In the genomic region with DNA sequence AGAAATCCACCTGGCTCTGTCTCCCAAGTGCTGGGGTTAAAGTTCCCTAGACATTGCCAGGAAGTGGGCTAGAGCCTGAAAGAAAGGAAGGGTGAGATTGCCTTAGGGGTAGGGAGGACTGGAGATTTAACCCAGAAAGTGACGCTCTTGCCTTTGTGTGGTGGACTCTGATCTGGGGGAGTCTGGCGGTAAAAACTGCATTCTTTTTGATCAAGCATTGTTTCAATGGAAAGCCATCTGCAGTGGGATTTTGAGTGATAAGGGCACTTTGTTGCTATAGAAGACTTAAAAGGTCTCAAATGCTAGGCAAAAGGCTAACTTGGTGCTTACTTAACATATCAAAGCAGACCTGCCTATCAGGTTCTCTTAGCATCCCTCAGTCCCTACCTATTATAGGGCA, we compare ENCODE assay signal across 24 mouse cellular contexts. TPM values are rescaled to one million over a fixed set of nuclear protein-coding genes. Genes with fewer than 3 reads are reported as not detected.
DNase-seq lines count a peak whose midpoint lies in the region; ATAC-seq and TF ChIP-seq lines count a peak whose summit lies in the region.
"Had no signal": no experiment of that assay in that cellular context is flagged by ENCODE, and none has a peak within 500 bp of the region (broad histone marks: within the 10 kb centered on the region; RNA-seq: fewer than 3 reads in every experiment).

No protein-coding gene starts in this region.

- peaks cover 4% of the 10 kb centered on the region for H3K4me1 ChIP-seq in ES-Bruce4 (ENCODE audit: control insufficient read depth, insufficient read depth, low read length)
- H3K4me1 ChIP-seq in kidney, embryonic 16.5 days (ENCODE audit: insufficient read depth, low read length) = 0 out of 2 replicates have a peak, but pooled peaks cover 4% of the 10 kb centered on the region
- H3K4me1 ChIP-seq: embryonic facial prominence, embryonic 12.5 days; forebrain, embryonic 13.5 days; forebrain, embryonic 15.5 days had no signal

- no peak for TF ChIP-seq EP300 in ES-Bruce4 (IDR thresholded peaks at IDR 0.05; ENCODE audit: insufficient read depth, low read depth, low read length)

- H3K9me3 ChIP-seq in ES-Bruce4 (replicated peaks; ENCODE audit: control insufficient read depth, insufficient read depth, low read length, poor library complexity, severe bottlenecking) = no peaks in the 10 kb centered on the region
- no peaks in the 10 kb centered on the region for H3K9me3 ChIP-seq in kidney, embryonic 16.5 days (ENCODE audit: low read length)
- H3K9me3 ChIP-seq: embryonic facial prominence, embryonic 10.5 days; embryonic facial prominence, embryonic 12.5 days; forebrain, embryonic 13.5 days; forebrain, embryonic 15.5 days; G1E had no signal

- H3K4me2 ChIP-seq in kidney, embryonic 16.5 days (replicated peaks; ENCODE audit: low read depth, low read length) = no peak overlapping the region
- H3K4me2 ChIP-seq: embryonic facial prominence, embryonic 12.5 days; forebrain, embryonic 13.5 days; forebrain, embryonic 15.5 days had no signal

- no peak overlapping the region for H3K4me3 ChIP-seq in ES-Bruce4 (ENCODE audit: low read depth, low read length)
- no peak overlapping the region for H3K4me3 ChIP-seq in kidney, embryonic 16.5 days (ENCODE audit: low read length)
- H3K4me3 ChIP-seq: embryonic facial prominence, embryonic 10.5 days; embryonic facial prominence, embryonic 12.5 days; forebrain, embryonic 13.5 days; forebrain, embryonic 15.5 days had no signal

- no peak overlapping the region for H3K9ac ChIP-seq in ES-Bruce4 (ENCODE audit: low read depth, poor library complexity, severe bottlenecking)
- no peak overlapping the region for H3K9ac ChIP-seq in kidney, embryonic 16.5 days (replicated peaks; ENCODE audit: low read length)
- H3K9ac ChIP-seq: embryonic facial prominence, embryonic 12.5 days; forebrain, embryonic 13.5 days; forebrain, embryonic 15.5 days; forebrain, postnatal 0 days had no signal

- H3K27me3 ChIP-seq in ES-Bruce4 (ENCODE audit: control insufficient read depth, insufficient read depth, low read length, poor library complexity, severe bottlenecking) = no peaks in the 10 kb centered on the region
- H3K27me3 ChIP-seq in kidney, embryonic 16.5 days (ENCODE audit: insufficient read depth, low read length) = no peaks in the 10 kb centered on the region
- H3K27me3 ChIP-seq: embryonic facial prominence, embryonic 12.5 days; forebrain, embryonic 15.5 days; Patski had no signal

- TF ChIP-seq POLR2A in ES-Bruce4 (IDR thresholded peaks at IDR 0.05; ENCODE audit: insufficient read depth, low read length) = no peak

- ATAC-seq in kidney, embryonic 16.5 days (ENCODE audit: low FRiP score, low TSS enrichment) = no peak
- ATAC-seq: forebrain, embryonic 13.5 days; forebrain, embryonic 15.5 days; forebrain, postnatal 0 days; Patski had no signal

- H3K27ac ChIP-seq in ES-Bruce4 (ENCODE audit: insufficient read depth, low read length) = peak overlapping the region; percentile 58
- H3K27ac ChIP-seq in kidney, embryonic 16.5 days (ENCODE audit: low read length) = no peak overlapping the region
- H3K27ac ChIP-seq: embryonic facial prominence, embryonic 10.5 days; embryonic facial prominence, embryonic 12.5 days; forebrain, embryonic 13.5 days; forebrain, embryonic 15.5 days had no signal

- no peaks in the 10 kb centered on the region for H3K36me3 ChIP-seq in ES-Bruce4 (ENCODE audit: control insufficient read depth, insufficient read depth, low read length, poor library complexity, severe bottlenecking)
- H3K36me3 ChIP-seq in kidney, embryonic 16.5 days (ENCODE audit: insufficient read depth, low read length) = no peaks in the 10 kb centered on the region
- H3K36me3 ChIP-seq: embryonic facial prominence, embryonic 10.5 days; embryonic facial prominence, embryonic 12.5 days; forebrain, embryonic 15.5 days; G1E had no signal

- DNase-seq in ES-CJ7 (ENCODE audit: low read depth, low spot score) (peak; percentile 53), R1 (ENCODE audit: low read depth, low spot score) (peak; percentile 65), ZHBTc4 (ENCODE audit: low read depth, low spot score) (peak; percentile 91)
- no peak for DNase-seq in gastrocnemius, adult 18-20 months (ENCODE audit: low spot score)
- DNase-seq in layer of hippocampus, postnatal 14 days (ENCODE audit: low spot score in 2 of 2) = no peak
- no peak for DNase-seq in lung, adult 18-20 months
- DNase-seq: adrenal gland, adult 2 months; adrenal gland, postnatal 10 days; adrenal gland, postnatal 25 days; cerebellum, adult 11 months; cerebellum, adult 18-20 months; cerebellum, adult 8-10 months; cerebellum, adult 9-11 months; cerebellum, postnatal 14 days; cerebellum, postnatal 36 days; forebrain, postnatal 0 days had no signal

- 62% methylated on average over 2 of the region's 2 CpGs for WGBS in kidney, embryonic 16.5 days

- TF ChIP-seq CTCF in ES-Bruce4 (IDR thresholded peaks at IDR 0.05; ENCODE audit: low read depth, low read length) = no peak

RNA-seq across cellular contexts. Expression of gene Flvcr2, which starts 6.9 kb away (rescaled TPM):
- 5.7 and 6.0 TPM in 2 replicates for polyA plus RNA-seq in ES-Bruce4 (2011; ENCODE audit: insufficient read depth, insufficient read length, low read depth, missing spikeins)
- total RNA-seq in gastrocnemius, adult 18-20 months (2021) = under 1 TPM; 0.21 to 0.38 TPM
- 1 to 10 TPM; 2.9 to 3.2 TPM for total RNA-seq in layer of hippocampus, postnatal 14 days (2021)
- polyA plus RNA-seq in kidney, embryonic 16.5 days (2015; fragmentation: Nextera tagmentation; extraction: Ambion mirVana) = 6.2 and 7.1 TPM in 2 replicates
- polyA plus RNA-seq: G1E had no signal

Comparison
In these comparisons a context has a peak if more than half of its experiments do, and no peak if none do; other contexts are left out.
1. DNase-seq: peak in ES-CJ7 (single experiment), R1 (single experiment) and ZHBTc4 (single experiment); none in gastrocnemius, adult 18-20 months (single experiment), layer of hippocampus, postnatal 14 days (0 of 2) and lung, adult 18-20 months (0 of 2).